Mouse (Mus musculus) testis, adult 2 months (tissue): ENCODE results near the gene Sorcs1.

Source experiments
- CTCF ChIP-seq: fragments of 200-500 bp; IDR thresholded peaks from 2 replicates; pipeline ENCODE4 v1.5.1; 2012; ENCODE audit warnings: low read depth, mild to moderate bottlenecking, inconsistent platforms, low read length, moderate library complexity; ENCODE audit not compliant: control insufficient read depth, insufficient read depth, insufficient replicate concordance
- POLR2A ChIP-seq: fragments of 200-500 bp; IDR thresholded peaks from 2 replicates; pipeline ENCODE4 v1.6.1; 2012; ENCODE audit warnings: low read depth, mild to moderate bottlenecking, inconsistent platforms, low read length, moderate library complexity; ENCODE audit not compliant: control insufficient read depth

GRCm38 (mm10) chr19:50502816-50503215 is 175.6 kb downstream of the Sorcs1 start:
- TF ChIP-seq POLR2A = no peak
- no peak for TF ChIP-seq CTCF
